Mouse (Mus musculus) intestine, postnatal 0 days (tissue): ENCODE data around the gene Aurkaip1. TPM values are rescaled to one million over a fixed set of nuclear protein-coding genes. Genes with fewer than 3 reads are reported as not detected.

Source experiments
- ATAC-seq: fragments of 200-750 bp; cut with Nextera tagmentation; 2 replicates; pipeline ENCODE4 v1.8.0; 2017; ENCODE audit warnings: mild to moderate bottlenecking, moderate TSS enrichment, moderate library complexity
- H3K27ac ChIP-seq: fragments of 300-500 bp; sonication (generic); 2 replicates; pipeline ENCODE4 v1.5.1; 2014; ENCODE audit warnings: mild to moderate bottlenecking, low read depth, low read length, moderate library complexity
- H3K27me3 ChIP-seq: fragments of 300-500 bp; sonication (generic); replicated peaks from 2 replicates; pipeline ENCODE4 v1.6.1; 2014; ENCODE audit warnings: low read length, mixed read lengths; ENCODE audit not compliant: control insufficient read depth, insufficient read depth
- H3K36me3 ChIP-seq: fragments of 300-500 bp; sonication (generic); 2 replicates; pipeline ENCODE4 v1.6.1; 2014; ENCODE audit warnings: mild to moderate bottlenecking, moderate library complexity; ENCODE audit not compliant: control insufficient read depth, insufficient read depth
- H3K4me1 ChIP-seq: fragments of 300-500 bp; sonication (generic); replicated peaks from 2 replicates; pipeline ENCODE4 v1.6.1; 2014; ENCODE audit warnings: antibody characterized with exemption, low read length, mixed read lengths; ENCODE audit not compliant: control insufficient read depth, insufficient read depth
- H3K4me2 ChIP-seq: fragments of 300-500 bp; sonication (generic); replicated peaks from 2 replicates; pipeline ENCODE4 v1.6.1; 2014; ENCODE audit warnings: low read depth, mild to moderate bottlenecking, moderate library complexity
- H3K4me3 ChIP-seq: fragments of 300-500 bp; sonication (generic); 2 replicates; pipeline ENCODE4 v1.5.1; 2014; ENCODE audit warnings: low read depth, low read length
- H3K9ac ChIP-seq: fragments of 300-500 bp; sonication (generic); 2 replicates; pipeline ENCODE4 v1.6.1; 2014; ENCODE audit warnings: mild to moderate bottlenecking, low read depth, low read length
- H3K9me3 ChIP-seq: fragments of 300-500 bp; sonication (generic); 2 replicates; pipeline ENCODE4 v1.6.1; 2016; ENCODE audit warnings: mixed run types; ENCODE audit not compliant: control insufficient read depth
- CTCF ChIP-seq: sonication (generic); IDR thresholded peaks from 2 replicates; pipeline ENCODE4 v1.5.1; 2016; ENCODE audit warnings: low read depth, mild to moderate bottlenecking, control low read depth, antibody characterized with exemption, moderate library complexity
- WGBS: fragments of 180-500 bp; shearing (Covaris S2); extraction: QIAGEN DNeasy Blood & Tissue Kit; methylation state at CpG from one replicate; pipeline ENCODE4 v1.1.7; 2014; 5-methylcytosine and 5-hydroxymethylcytosine counted together
- polyA plus RNA-seq: library from polyadenylated mRNA; unstranded; fragments of >200 nt; fragmentation: Nextera tagmentation; extraction: Ambion mirVana; gene quantifications from 2 replicates; pipeline ENCODE4 v1.2.1, GENCODE M21; 2015

Gene Aurkaip1
- polyA plus RNA-seq, 1 experiment from 2014 or later, result 152 TPM

DNA sequence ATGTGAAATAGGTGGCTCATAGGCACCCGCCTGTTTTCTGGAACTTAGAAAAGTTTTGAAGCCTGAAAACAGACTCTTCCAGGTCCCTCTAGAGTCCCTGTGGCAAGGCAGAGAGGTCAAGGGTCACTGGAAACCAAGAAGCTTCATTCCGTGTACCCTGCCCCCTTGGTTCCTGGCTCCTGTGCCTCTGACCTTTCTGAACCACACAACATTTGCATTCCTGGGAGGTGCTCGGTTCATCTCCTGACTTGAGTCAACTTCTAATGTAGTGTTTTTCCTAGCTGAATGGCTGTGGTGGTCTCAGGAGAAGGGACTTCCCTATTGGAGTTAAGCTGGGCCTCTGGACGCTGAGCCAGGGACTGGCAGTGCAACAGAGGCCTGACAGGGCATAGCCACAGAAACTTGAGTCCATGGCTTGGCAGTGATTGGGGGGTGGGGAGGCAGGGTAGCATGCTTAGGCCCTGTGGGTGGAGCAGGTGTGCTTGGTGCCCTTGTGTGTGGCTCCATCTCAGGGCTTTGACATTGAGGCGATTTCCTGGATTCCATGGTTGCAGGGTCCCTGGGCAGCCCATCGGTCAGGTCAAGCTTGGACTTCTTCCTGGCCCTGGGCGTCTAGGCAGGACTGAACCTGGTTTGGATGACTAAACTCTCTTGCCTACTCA is 17.5 kb downstream of the Aurkaip1 start:
- H3K36me3 ChIP-seq, result no peaks in the 10 kb centered on the region; the same call in 1 of the 2 replicates
- H3K27me3 ChIP-seq, result no peaks in the 10 kb centered on the region
- ATAC-seq, result no peak
- H3K4me1 ChIP-seq, result peaks cover 6% of the 10 kb centered on the region; the same call in 1 of the 2 replicates
- 57% methylated on average over 7 of the region's 7 CpGs for WGBS
- no peak overlapping the region for H3K27ac ChIP-seq
- peak overlapping the region; percentile 98 for H3K4me2 ChIP-seq
- H3K4me3 ChIP-seq, result peak overlapping the region; percentile 75
- no peak for TF ChIP-seq CTCF
- H3K9me3 ChIP-seq, result no peaks in the 10 kb centered on the region
- H3K9ac ChIP-seq, result peak overlapping the region; percentile 87

DNA sequence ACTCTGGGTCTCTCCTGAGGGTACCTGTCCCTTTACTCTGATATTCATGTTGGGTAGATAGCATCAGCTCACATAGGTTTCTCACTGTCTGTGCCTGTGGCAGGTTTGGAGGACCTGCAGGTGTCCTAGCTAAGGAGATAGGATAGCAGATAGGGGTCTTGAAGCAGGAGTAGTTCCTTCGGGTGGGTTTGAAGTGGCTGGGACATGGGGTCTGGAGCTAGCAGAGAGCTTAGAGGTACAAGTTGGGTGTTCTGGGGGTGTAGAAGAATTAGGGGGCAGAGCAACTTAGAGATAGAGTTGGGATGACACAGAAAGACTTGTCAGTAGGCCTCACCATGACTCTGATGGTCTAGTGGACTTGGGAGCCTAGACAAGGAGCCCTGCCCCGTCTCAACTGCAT is 18.3 kb downstream of the Aurkaip1 start:
- no peak overlapping the region for H3K4me3 ChIP-seq
- H3K27ac ChIP-seq, result no peak overlapping the region; the same call in 1 of the 2 replicates
- peaks cover 6% of the 10 kb centered on the region; the same call in 1 of the 2 replicates for H3K4me1 ChIP-seq
- no peaks in the 10 kb centered on the region for H3K27me3 ChIP-seq
- peaks cover 7% of the 10 kb centered on the region; the same call in 1 of the 2 replicates for H3K36me3 ChIP-seq
- H3K4me2 ChIP-seq, result peak overlapping the region; percentile 98; the same call in 1 of the 2 replicates
- H3K9ac ChIP-seq, result no peak overlapping the region
- no peaks in the 10 kb centered on the region for H3K9me3 ChIP-seq
- 82% methylated on average over 2 of the region's 2 CpGs for WGBS
- TF ChIP-seq CTCF, result no peak
- no peak for ATAC-seq

DNA sequence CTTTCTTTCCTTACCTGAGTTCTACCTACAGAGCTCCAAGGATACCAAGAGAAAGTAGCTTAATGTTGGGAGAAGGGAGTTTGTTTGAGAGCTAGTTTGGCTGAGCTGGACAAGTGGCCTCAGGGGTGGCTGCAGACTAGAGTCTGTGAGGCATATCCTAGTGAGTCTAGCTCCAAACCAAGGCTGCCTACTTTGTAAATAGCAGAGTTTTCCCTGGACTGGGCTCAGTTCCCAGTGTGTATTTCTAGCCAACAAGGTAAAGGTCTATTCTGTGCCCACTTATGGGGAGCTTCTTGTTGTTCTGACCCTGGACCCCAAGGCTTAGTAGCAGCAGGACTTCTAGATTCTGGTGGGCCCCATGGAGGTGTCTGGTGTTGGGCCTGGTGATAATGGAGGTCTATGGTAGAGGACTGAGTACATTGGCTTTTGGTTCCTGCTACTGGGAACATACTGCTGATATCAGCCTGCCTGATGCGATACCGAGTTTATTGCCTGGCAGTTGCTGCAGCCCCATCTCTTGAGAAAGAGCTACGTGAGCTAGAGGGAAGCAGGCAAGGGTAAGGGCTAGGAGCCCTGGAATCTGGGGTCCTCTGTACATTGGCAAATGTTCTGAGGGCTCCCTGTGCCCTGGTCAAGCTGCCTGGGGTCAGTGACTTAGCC is 18.9 kb downstream of the Aurkaip1 start:
- Histone ChIP-seq H3K4me1 (peaks cover 6% of the 10 kb centered on the region; the same call in 1 of the 2 replicates), H3K27me3 (no peaks in the 10 kb centered on the region), H3K27ac (no peak overlapping the region; the same call in 1 of the 2 replicates), H3K36me3 (peaks cover 12% of the 10 kb centered on the region; the same call in 1 of the 2 replicates), H3K9ac (no peak overlapping the region), H3K9me3 (no peaks in the 10 kb centered on the region), H3K4me2 (peak overlapping the region; percentile 9; the same call in 1 of the 2 replicates), H3K4me3 (no peak overlapping the region)
- TF ChIP-seq CTCF, result no peak
- 56% methylated on average over 3 of the region's 3 CpGs for whole genome bisulfite sequencing
- ATAC-seq, result no peak

DNA sequence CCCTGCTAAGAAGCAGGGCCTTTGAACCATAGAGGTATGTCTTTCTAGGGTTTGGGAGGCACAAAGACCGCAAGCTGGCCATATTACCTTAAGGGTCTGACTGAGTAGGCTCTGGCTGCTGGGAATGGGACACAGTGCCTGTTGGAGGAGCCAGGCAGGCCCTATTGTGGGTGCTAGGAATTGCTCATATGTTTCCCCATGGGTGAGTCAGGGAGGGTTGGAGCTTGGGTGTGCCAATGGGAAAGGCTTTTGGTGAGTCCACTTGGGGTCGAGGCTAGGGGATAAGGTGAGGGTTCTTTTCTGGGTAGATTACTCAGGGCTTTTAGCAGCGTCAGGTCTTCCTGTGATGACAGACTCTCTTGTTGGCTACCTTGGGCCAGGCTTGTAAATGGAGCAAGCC is 20.3 kb downstream of the Aurkaip1 start:
- Histone ChIP-seq H3K27me3 (no peaks in the 10 kb centered on the region), H3K36me3 (peaks cover 26% of the 10 kb centered on the region), H3K4me1 (peaks cover 6% of the 10 kb centered on the region; the same call in 1 of the 2 replicates), H3K9me3 (no peaks in the 10 kb centered on the region), H3K4me2 (no peak overlapping the region), H3K4me3 (no peak overlapping the region), H3K9ac (no peak overlapping the region), H3K27ac (no peak overlapping the region)
- 85% methylated on average over 3 of the region's 3 CpGs for WGBS
- ATAC-seq, result no peak
- TF ChIP-seq CTCF, result no peak

DNA sequence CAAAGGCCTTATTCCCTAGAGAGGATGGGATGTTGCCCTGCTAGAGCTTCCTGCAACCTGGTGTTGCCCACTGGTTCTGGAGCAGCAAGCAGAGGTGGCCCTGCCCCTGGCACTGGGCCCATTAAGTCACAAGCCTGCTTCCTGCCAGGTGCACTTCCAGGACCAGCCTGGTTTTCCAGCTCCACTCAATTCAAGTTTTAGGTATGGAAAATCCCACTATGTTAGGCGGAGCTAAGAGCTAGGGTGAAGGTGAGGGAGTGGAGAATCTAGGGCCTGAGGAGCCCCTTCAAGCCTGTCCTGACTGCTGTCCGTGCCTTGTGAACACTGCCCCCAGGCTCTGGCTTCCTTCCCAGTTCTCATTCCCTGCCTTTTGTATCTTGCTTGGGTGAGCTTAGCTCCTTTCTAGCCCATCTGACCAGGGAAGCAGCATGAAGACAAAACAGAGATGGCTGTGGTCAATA is 20.9 kb downstream of the Aurkaip1 start:
- no peak for TF ChIP-seq CTCF
- Histone ChIP-seq H3K27me3 (no peaks in the 10 kb centered on the region), H3K36me3 (peaks cover 31% of the 10 kb centered on the region), H3K27ac (no peak overlapping the region; the same call in 1 of the 2 replicates), H3K4me1 (peaks cover 6% of the 10 kb centered on the region; the same call in 1 of the 2 replicates), H3K4me2 (no peak overlapping the region), H3K9ac (no peak overlapping the region), H3K9me3 (no peaks in the 10 kb centered on the region), H3K4me3 (no peak overlapping the region)
- WGBS, result 68% methylated on average over 2 of the region's 2 CpGs
- no peak for ATAC-seq

DNA sequence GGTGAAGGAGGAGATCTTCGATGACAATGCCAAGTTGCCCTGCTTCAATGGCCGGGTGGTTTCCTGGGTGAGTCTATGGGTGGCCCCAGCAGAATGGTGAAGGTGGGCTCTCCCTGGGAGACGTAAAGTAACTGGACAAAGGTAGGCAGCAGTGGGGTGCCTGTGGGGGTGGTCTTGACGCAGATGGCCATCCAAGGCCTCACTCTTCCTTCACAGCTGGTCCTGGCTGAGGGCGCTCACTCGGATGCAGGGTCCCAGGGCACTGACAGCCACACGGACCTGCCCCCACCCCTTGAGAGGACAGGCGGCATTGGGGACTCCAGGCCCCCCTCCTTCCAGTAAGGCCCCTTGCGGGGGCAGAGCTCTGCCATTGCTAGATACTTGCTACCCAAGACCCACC is 22.3 kb downstream of the Aurkaip1 start:
- Histone ChIP-seq H3K27ac (no peak overlapping the region), H3K4me1 (peaks cover 6% of the 10 kb centered on the region; the same call in 1 of the 2 replicates), H3K4me3 (no peak overlapping the region), H3K9me3 (no peaks in the 10 kb centered on the region), H3K9ac (no peak overlapping the region), H3K27me3 (no peaks in the 10 kb centered on the region), H3K36me3 (peaks cover 44% of the 10 kb centered on the region), H3K4me2 (no peak overlapping the region)
- WGBS, result 88% methylated on average over 9 of the region's 9 CpGs
- TF ChIP-seq CTCF, result no peak
- no peak for ATAC-seq
